Mouse (Mus musculus) bone marrow, adult 2 months (tissue): ENCODE measurements around the gene Syp.

Experiments used
- CTCF ChIP-seq: fragments of 200-500 bp; IDR thresholded peaks from 2 replicates; pipeline ENCODE4 v1.5.1; 2011; ENCODE audit warnings: low read length, control low read depth; ENCODE audit not compliant: control insufficient read depth, insufficient read depth
- POLR2A ChIP-seq: fragments of 200-500 bp; IDR thresholded peaks from 2 replicates; pipeline ENCODE4 v1.6.1; 2011; ENCODE audit warnings: low read depth, mild to moderate bottlenecking, control low read depth, low read length, borderline replicate concordance; ENCODE audit not compliant: control insufficient read depth

- TF ChIP-seq POLR2A (no peak), CTCF (no peak)
Measured at GRCm38 (mm10) chrX:7658031-7658784, 19.9 kb downstream of the Syp start.
